Mouse (Mus musculus) embryonic facial prominence, embryonic 10.5 days (tissue): ENCODE results near the gene Slc39a1. TPM values are rescaled to one million over a fixed set of nuclear protein-coding genes. Genes with fewer than 3 reads are reported as not detected.

Experiments
- DNase-seq: peaks from one replicate; pipeline ENCODE4 v3.0.0-alpha.2; 2017; ENCODE audit warnings: low spot score
- H3K27ac ChIP-seq: fragments of 300-500 bp; sonication (generic); replicated peaks from 2 replicates; pipeline ENCODE4 v1.5.1; 2016; ENCODE audit warnings: mild to moderate bottlenecking
- H3K27me3 ChIP-seq: fragments of 300-500 bp; sonication (generic); replicated peaks from 2 replicates; pipeline ENCODE4 v1.6.1; 2016; ENCODE audit warnings: low read depth, mild to moderate bottlenecking; ENCODE audit not compliant: poor library complexity, severe bottlenecking
- H3K36me3 ChIP-seq: fragments of 300-500 bp; sonication (generic); replicated peaks from 2 replicates; pipeline ENCODE4 v1.6.1; 2016; ENCODE audit warnings: mild to moderate bottlenecking, moderate library complexity
- H3K4me1 ChIP-seq: fragments of 300-500 bp; sonication (generic); 2 replicates; pipeline ENCODE4 v1.6.1; 2016
- H3K4me3 ChIP-seq: fragments of 300-500 bp; sonication (generic); 2 replicates; pipeline ENCODE4 v1.5.1; 2016; ENCODE audit warnings: mild to moderate bottlenecking, moderate library complexity
- H3K9me3 ChIP-seq: fragments of 300-500 bp; sonication (generic); 2 replicates; pipeline ENCODE4 v1.6.1; 2016; ENCODE audit warnings: mild to moderate bottlenecking
- WGBS: fragments of 180-500 bp; shearing (Covaris S2); methylation state at CpG from one replicate; pipeline ENCODE4 v1.1.7; 2016; 5-methylcytosine and 5-hydroxymethylcytosine counted together
- microRNA-seq: library from miRNA; unstranded; fragments of <30 nt; microRNA quantifications from one replicate; pipeline ENCODE4, GENCODE M21; 2017
- polyA plus RNA-seq: library from polyadenylated mRNA; unstranded; fragments of >200 nt; fragmentation: Nextera tagmentation; extraction: Ambion mirVana; gene quantifications from 2 replicates; pipeline ENCODE4 v1.2.1, GENCODE M21; 2016

Slc39a1 gene
- polyA plus RNA-seq, 1 experiment from 2014 or later, result 64.2 TPM

- Histone ChIP-seq H3K9me3 (no peaks in the 10 kb centered on the region), H3K4me3 (peak overlapping the region; percentile 87), H3K4me1 (peaks cover 20% of the 10 kb centered on the region), H3K27me3 (no peaks in the 10 kb centered on the region), H3K27ac (peak overlapping the region; percentile 99), H3K36me3 (peaks cover 32% of the 10 kb centered on the region)
- no peak for DNase-seq
- 3% methylated on average over 11 of the region's 11 CpGs for WGBS
Measured at GRCm38 (mm10) chr3:90294064-90294440, 46.1 kb downstream of the Slc39a1 start.

- Histone ChIP-seq H3K36me3 (peaks cover 32% of the 10 kb centered on the region), H3K4me3 (peak overlapping the region; percentile 87), H3K27ac (0 out of 2 replicates have a peak overlapping the region, but pooled peaks have one; percentile 99), H3K4me1 (peaks cover 20% of the 10 kb centered on the region), H3K9me3 (no peaks in the 10 kb centered on the region), H3K27me3 (no peaks in the 10 kb centered on the region)
- DNase-seq, result no peak
- 88% methylated on average over 2 of the region's 2 CpGs for WGBS
Measured at GRCm38 (mm10) chr3:90294651-90295050, 46.7 kb downstream of the Slc39a1 start.

Small RNA genes lying within 50 kb of the gene (microRNA-seq; reads per million reads assigned to microRNA genes)
- not detected for gene Mir7012

Other genes with a start within 250 kb of the Slc39a1 start
- gene Hax1, start 249.4 kb upstream of the Slc39a1 start, polyA plus RNA-seq, result 200 and 206 TPM in 2 replicates
- 181 and 195 TPM in 2 replicates for gene 4933434E20Rik, start 196.5 kb upstream of the Slc39a1 start, polyA plus RNA-seq
- gene Ubap2l, start 195.5 kb upstream of the Slc39a1 start, polyA plus RNA-seq, result 240 and 243 TPM in 2 replicates
- gene Tpm3, start 175.5 kb upstream of the Slc39a1 start, polyA plus RNA-seq, result 597 and 601 TPM in 2 replicates
- gene Nup210l, start 144.0 kb upstream of the Slc39a1 start, polyA plus RNA-seq, result 0.55 and 0.59 TPM in 2 replicates
- gene Rps27, start 34.5 kb upstream of the Slc39a1 start, polyA plus RNA-seq, result 1,048 and 1,124 TPM in 2 replicates
- 25.4 and 25.5 TPM in 2 replicates for gene Rab13, start 34.5 kb upstream of the Slc39a1 start, polyA plus RNA-seq
- 79.3 and 81.4 TPM in 2 replicates for gene Jtb, start 16.6 kb upstream of the Slc39a1 start, polyA plus RNA-seq
- gene Creb3l4, start 4.7 kb upstream of the Slc39a1 start, polyA plus RNA-seq, result 4.2 and 6.1 TPM in 2 replicates
- gene Crtc2, start 6.0 kb downstream of the Slc39a1 start, polyA plus RNA-seq, result 26.1 and 26.8 TPM in 2 replicates
- gene Dennd4b, start 17.0 kb downstream of the Slc39a1 start, polyA plus RNA-seq, result 4.3 and 5.3 TPM in 2 replicates
- 13.6 and 15.7 TPM in 2 replicates for gene Gatad2b, start 45.0 kb downstream of the Slc39a1 start, polyA plus RNA-seq
- gene Slc27a3, start 141.8 kb downstream of the Slc39a1 start, polyA plus RNA-seq, result 29.4 and 33.9 TPM in 2 replicates
- gene Ints3, start 185.4 kb downstream of the Slc39a1 start, polyA plus RNA-seq, result 42.8 and 46.3 TPM in 2 replicates
- 2.0 and 3.3 TPM in 2 replicates for gene Npr1, start 217.7 kb downstream of the Slc39a1 start, polyA plus RNA-seq
- 356 and 367 TPM in 2 replicates for gene Ilf2, start 228.0 kb downstream of the Slc39a1 start, polyA plus RNA-seq
- 55.5 and 57.2 TPM in 2 replicates for gene Snapin, start 242.9 kb downstream of the Slc39a1 start, polyA plus RNA-seq